Mouse (Mus musculus): ENCODE results near the gene Kif11. TPM values are rescaled to one million over a fixed set of nuclear protein-coding genes. Genes with fewer than 3 reads are reported as not detected.
A peak's percentile ranks its signal among the peaks of the same experiment; 100 is the strongest.

The Kif11 gene
- 36.3 and 38.9 TPM in 2 replicates for polyA plus RNA-seq (2015; fragmentation: Nextera tagmentation; extraction: Ambion mirVana)

DNA sequence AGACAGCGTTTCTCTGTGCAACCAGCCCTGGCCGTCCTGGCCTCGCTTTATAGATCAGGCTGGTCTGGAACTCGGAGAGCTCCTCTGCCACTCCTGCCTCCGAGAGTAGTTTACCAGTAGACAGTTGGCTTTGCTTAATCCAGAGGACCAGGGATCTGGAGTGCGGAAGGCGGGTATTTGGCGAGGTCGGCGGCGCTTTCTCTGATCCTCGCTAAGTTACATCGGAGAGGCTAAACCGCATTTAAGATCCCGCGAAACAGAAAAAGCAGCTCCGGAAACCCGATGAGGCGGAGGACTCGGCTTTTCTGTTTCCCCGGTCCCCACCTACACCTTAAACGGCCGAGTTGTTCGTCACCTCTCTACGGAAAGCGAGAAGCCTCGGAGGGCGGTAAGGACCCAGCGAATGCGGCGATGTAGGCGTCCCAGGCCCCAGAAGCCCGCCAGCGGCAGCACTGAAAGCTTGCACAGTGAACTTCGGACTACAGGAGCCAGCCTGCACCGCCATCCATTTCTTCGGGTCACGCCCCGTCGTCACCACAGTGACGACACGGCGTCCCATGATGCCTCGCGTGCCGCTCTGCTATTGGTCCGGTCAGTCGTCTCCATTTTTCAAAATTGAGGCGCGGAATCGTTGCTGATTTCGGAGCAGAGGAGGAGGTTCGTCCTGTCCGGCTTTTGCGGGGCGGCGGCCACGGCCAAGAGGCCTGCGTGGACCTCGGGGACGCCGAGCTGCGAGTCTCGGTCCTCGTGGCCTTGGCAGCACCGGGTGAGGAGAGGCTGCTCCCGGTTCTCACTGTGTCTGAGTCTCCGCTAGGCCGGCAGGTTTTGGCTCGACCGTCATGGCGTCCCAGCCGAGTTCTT lies at the start of gene Kif11:
Gene Kif11 (plus strand): TSS at position 649 of the 861 bp plus-strand sequence.
- ATAC-seq (replicated peaks): peak; percentile 100
- under 1% methylated on average over 73 of the region's 73 CpGs for WGBS
- Histone ChIP-seq H3K27ac (replicated peaks) (peak within 1 kb of the TSS; percentile 99), H3K4me1 (peaks cover 27% of the 10 kb centered on the region), H3K4me3 (peak within 1 kb of the TSS; percentile 95), H3K4me2 (replicated peaks) (peak within 1 kb of the TSS; percentile 80), H3K27me3 (no peaks in the 10 kb centered on the region), H3K9me3 (no peaks in the 10 kb centered on the region), H3K9ac (replicated peaks) (peak within 1 kb of the TSS; percentile 80), H3K36me3 (no peaks in the 10 kb centered on the region)

- WGBS: 77% methylated on average over 5 of the region's 5 CpGs
- Histone ChIP-seq H3K27me3 (no peaks in the 10 kb centered on the region), H3K9ac (replicated peaks) (no peak overlapping the region), H3K9me3 (no peaks in the 10 kb centered on the region), H3K36me3 (peaks cover 16% of the 10 kb centered on the region; the same call in 1 of the 2 replicates), H3K4me1 (no peaks in the 10 kb centered on the region), H3K4me2 (replicated peaks) (no peak overlapping the region), H3K27ac (replicated peaks) (no peak overlapping the region), H3K4me3 (no peak overlapping the region)
- no peak for ATAC-seq (replicated peaks)
Observed at GRCm38 (mm10) chr19:37327216-37327615, 49.0 kb upstream of the Kif11 start.

DNA sequence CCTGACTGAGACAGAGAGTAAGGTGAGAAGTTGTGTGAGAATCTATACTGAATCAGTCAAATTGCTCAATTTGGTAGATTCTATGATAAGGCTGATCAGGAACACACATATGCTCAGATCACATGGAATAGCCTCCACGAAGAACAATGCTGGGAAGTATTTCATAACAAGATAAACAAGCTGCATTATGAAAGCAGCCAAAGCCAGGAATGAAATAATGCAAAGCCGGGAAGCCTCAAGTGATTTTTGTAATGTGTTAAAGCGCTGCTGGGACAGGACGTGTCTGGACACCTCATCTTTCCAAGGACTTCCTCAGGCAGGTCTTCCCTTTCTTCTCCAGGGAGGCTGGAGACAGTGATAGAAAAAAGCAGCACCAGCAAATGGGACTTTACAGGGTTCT lies 43.5 kb upstream of the Kif11 start:
- ATAC-seq (replicated peaks): no peak
- Histone ChIP-seq H3K27me3 (no peaks in the 10 kb centered on the region), H3K9me3 (no peaks in the 10 kb centered on the region), H3K27ac (replicated peaks) (no peak overlapping the region), H3K9ac (replicated peaks) (no peak overlapping the region), H3K36me3 (0 out of 2 replicates have a peak, but pooled peaks cover 8% of the 10 kb centered on the region), H3K4me1 (no peaks in the 10 kb centered on the region), H3K4me2 (replicated peaks) (no peak overlapping the region), H3K4me3 (no peak overlapping the region)
- 92% methylated on average over 4 of the region's 4 CpGs for WGBS

DNA sequence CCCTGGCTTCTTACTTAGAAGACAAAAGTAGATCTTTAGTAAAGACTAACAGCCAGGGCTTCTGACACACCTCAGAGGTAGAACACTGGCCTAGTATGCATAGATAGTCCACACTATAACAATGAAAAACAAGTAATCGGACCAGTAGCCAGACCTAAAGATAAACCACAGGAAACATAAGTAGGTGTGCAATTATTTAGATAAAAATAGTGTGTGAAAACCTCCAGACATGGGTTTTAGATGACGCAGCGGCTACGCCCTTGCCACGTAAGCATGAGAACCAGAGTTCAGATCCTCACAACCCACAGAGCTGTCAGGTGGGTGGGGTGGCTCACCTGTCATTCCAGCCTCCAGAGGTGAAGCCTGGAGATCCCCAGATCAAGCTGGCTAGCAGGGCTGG lies 42.8 kb upstream of the Kif11 start:
- WGBS: 96% methylated on average over 5 of the region's 5 CpGs
- no peaks in the 10 kb centered on the region for H3K27me3 ChIP-seq
- no peaks in the 10 kb centered on the region for H3K4me1 ChIP-seq
- H3K36me3 ChIP-seq: 0 out of 2 replicates have a peak, but pooled peaks cover 5% of the 10 kb centered on the region
- no peak for ATAC-seq (replicated peaks)
- H3K4me3 ChIP-seq: no peak overlapping the region
- H3K9me3 ChIP-seq: no peaks in the 10 kb centered on the region
- no peak overlapping the region for H3K9ac ChIP-seq (replicated peaks)
- H3K27ac ChIP-seq (replicated peaks): no peak overlapping the region
- H3K4me2 ChIP-seq (replicated peaks): no peak overlapping the region

DNA sequence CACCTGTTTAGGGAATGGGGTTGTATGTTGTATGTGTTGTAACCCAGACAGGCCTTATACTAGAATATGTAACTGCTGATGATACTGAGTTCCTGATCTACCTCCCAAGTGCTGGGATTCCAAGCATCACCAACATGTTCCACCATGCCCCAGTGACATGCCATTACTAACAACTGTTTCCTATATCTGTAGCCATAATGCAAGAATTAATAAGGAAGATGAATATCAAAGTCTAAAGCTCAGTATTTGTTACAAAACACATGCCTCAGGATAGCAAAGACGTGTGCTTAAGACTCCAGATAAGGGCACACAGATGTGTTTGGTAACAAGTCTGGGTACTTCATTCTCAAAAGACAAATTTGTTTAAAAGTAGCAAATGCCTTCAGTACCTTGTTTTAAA lies 40.8 kb upstream of the Kif11 start:
- H3K27ac ChIP-seq (replicated peaks): no peak overlapping the region
- ATAC-seq (replicated peaks): no peak
- H3K4me3 ChIP-seq: no peak overlapping the region

GRCm38 (mm10) chr19:37337752-37338151 lies 38.5 kb upstream of the Kif11 start, which contains the start of gene Ide:
Gene Ide (minus strand): TSS chr19:37337852.
- H3K27ac ChIP-seq (replicated peaks): no peak within 1 kb of the TSS
- no peak within 1 kb of the TSS for H3K9ac ChIP-seq (replicated peaks)
- no peak within 1 kb of the TSS for H3K4me2 ChIP-seq (replicated peaks)
- no peak for ATAC-seq (replicated peaks)
- no peak within 1 kb of the TSS for H3K4me3 ChIP-seq
- 77% methylated on average over 4 of the region's 4 CpGs for WGBS
- H3K36me3 ChIP-seq: no peaks in the 10 kb centered on the region
- H3K9me3 ChIP-seq: no peaks in the 10 kb centered on the region
- no peaks in the 10 kb centered on the region for H3K27me3 ChIP-seq
- H3K4me1 ChIP-seq: no peaks in the 10 kb centered on the region

More for the DNA sequence above, 40.8 kb upstream of the Kif11 start:
- Histone ChIP-seq H3K36me3 (no peaks in the 10 kb centered on the region), H3K4me2 (replicated peaks) (no peak overlapping the region), H3K27me3 (no peaks in the 10 kb centered on the region), H3K4me1 (no peaks in the 10 kb centered on the region), H3K9me3 (no peaks in the 10 kb centered on the region), H3K9ac (replicated peaks) (no peak overlapping the region)
- 86% methylated on average over 1 of the region's 1 CpGs for WGBS

- Histone ChIP-seq H3K9me3 (no peaks in the 10 kb centered on the region), H3K27me3 (no peaks in the 10 kb centered on the region), H3K4me1 (no peaks in the 10 kb centered on the region), H3K4me3 (no peak overlapping the region), H3K27ac (replicated peaks) (no peak overlapping the region), H3K36me3 (no peaks in the 10 kb centered on the region), H3K4me2 (replicated peaks) (no peak overlapping the region), H3K9ac (replicated peaks) (no peak overlapping the region)
- ATAC-seq (replicated peaks): no peak
- 66% methylated on average over 5 of the region's 5 CpGs for WGBS
Observed at GRCm38 (mm10) chr19:37340495-37340894, 35.7 kb upstream of the Kif11 start.

DNA sequence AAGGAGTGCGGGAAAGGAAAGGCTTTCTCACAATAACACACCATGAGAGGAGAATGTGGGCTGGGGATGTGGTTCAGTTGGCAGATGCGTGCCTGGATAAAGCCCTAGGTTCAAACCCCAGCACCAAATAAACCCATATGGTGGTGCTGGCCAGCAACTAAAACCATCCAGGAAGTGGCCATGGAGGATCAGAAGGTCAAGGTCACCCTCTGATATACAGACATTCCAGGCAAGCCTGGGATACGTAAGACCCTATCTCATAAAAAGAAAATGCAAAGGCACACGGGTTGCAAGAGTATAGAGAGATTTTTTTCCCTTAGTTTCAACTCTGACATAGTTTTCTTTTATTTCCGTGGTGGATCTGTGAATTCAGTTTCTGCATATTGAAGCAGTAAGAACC lies 35.3 kb upstream of the Kif11 start:
- Histone ChIP-seq H3K4me3 (no peak overlapping the region), H3K27me3 (no peaks in the 10 kb centered on the region), H3K27ac (replicated peaks) (no peak overlapping the region), H3K4me2 (replicated peaks) (no peak overlapping the region), H3K9me3 (no peaks in the 10 kb centered on the region), H3K9ac (replicated peaks) (no peak overlapping the region), H3K4me1 (no peaks in the 10 kb centered on the region), H3K36me3 (no peaks in the 10 kb centered on the region)
- no peak for ATAC-seq (replicated peaks)
- WGBS: 86% methylated on average over 5 of the region's 5 CpGs

DNA sequence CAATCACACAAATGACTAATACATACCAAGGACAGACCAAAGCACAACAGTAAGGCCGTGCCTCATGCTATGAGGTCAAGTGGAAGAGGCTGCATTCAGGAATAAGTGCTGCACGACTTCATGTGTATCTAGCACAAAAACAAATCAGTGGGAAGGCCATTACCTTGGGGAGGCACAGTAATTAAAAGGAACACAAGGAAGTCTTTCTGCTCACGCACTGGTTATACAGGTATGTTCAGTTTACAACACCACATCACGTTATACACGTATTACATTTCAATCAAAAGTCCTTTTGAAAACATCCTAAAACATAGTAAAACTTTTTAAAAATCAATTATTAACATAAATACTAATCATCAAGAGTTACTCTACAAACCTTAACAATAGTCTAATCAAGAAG lies 32.3 kb upstream of the Kif11 start:
- Histone ChIP-seq H3K27me3 (no peaks in the 10 kb centered on the region), H3K27ac (replicated peaks) (no peak overlapping the region), H3K4me2 (replicated peaks) (no peak overlapping the region), H3K36me3 (no peaks in the 10 kb centered on the region), H3K4me1 (no peaks in the 10 kb centered on the region), H3K9ac (replicated peaks) (no peak overlapping the region), H3K9me3 (no peaks in the 10 kb centered on the region), H3K4me3 (no peak overlapping the region)
- ATAC-seq (replicated peaks): no peak
- 84% methylated on average over 5 of the region's 5 CpGs for WGBS

DNA sequence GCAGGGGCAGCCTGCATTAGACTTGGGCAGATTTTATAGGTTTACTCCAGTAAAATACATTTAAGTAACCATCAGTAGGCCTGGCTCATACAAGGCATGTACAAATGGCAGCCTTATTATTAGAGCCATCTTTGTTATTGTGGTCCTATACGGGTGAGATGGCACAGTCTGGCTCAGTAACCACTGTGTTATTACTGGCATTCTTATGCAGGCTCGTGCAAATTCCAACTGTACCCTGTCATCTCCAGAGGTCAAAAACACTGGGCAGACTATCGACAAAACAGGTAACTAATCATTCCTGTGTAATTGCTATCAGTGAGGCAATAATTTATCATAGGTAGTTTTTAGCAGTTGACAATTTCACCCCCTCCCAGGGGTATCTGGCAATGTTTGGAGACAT lies 29.9 kb upstream of the Kif11 start:
- Histone ChIP-seq H3K36me3 (no peaks in the 10 kb centered on the region), H3K9ac (replicated peaks) (no peak overlapping the region), H3K27ac (replicated peaks) (no peak overlapping the region), H3K27me3 (no peaks in the 10 kb centered on the region), H3K4me3 (no peak overlapping the region), H3K4me1 (no peaks in the 10 kb centered on the region), H3K4me2 (replicated peaks) (no peak overlapping the region), H3K9me3 (no peaks in the 10 kb centered on the region)
- ATAC-seq (replicated peaks): no peak
- 77% methylated on average over 3 of the region's 3 CpGs for WGBS

DNA sequence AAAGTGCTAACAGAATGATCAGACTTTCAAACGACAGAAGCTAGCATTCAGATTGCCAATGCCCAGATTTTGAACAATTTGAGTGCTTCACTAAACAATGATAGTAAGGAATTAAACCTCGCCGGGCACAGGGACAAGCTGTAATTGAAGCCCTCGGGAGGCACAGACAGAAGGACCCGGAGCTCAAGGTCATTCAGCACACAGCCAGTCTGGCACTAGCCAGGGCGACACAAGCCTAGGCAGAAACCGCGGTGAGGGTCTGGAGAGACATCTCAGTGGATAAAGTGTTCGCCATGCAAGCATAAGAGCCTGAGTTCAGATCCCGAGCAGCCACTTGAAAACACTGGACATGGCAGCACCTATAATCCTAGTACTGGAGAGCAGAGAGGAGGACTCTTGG lies 27.9 kb upstream of the Kif11 start:
- no peaks in the 10 kb centered on the region for H3K4me1 ChIP-seq
- peaks cover 9% of the 10 kb centered on the region; the same call in 1 of the 2 replicates for H3K36me3 ChIP-seq
- H3K9me3 ChIP-seq: no peaks in the 10 kb centered on the region
- WGBS: 76% methylated on average over 10 of the region's 10 CpGs
- no peak overlapping the region for H3K9ac ChIP-seq (replicated peaks)
- no peak overlapping the region for H3K4me2 ChIP-seq (replicated peaks)
- ATAC-seq (replicated peaks): no peak
- no peaks in the 10 kb centered on the region for H3K27me3 ChIP-seq
- no peak overlapping the region for H3K27ac ChIP-seq (replicated peaks)
- H3K4me3 ChIP-seq: no peak overlapping the region

DNA sequence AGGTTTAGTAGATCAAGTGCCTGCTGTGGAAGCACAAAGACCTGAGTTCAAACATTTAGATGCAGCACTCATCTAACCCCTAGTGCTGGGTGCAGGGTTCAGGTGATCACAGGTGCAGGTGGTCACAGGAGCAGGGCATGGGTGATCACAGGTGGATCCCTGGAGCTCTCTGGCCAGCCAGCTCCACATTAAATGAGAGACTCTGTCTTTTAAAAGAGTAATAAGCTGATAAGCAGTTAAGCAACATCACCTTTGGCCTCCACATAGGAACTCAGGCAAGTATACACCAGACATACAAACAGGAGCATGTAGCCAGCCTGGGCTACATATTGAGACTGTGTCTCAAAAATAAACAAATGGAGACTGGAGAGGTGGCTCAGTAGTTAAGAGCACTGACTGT lies 27.3 kb upstream of the Kif11 start:
- Histone ChIP-seq H3K4me1 (no peaks in the 10 kb centered on the region), H3K27me3 (no peaks in the 10 kb centered on the region), H3K9me3 (no peaks in the 10 kb centered on the region), H3K27ac (replicated peaks) (no peak overlapping the region), H3K4me2 (replicated peaks) (no peak overlapping the region), H3K9ac (replicated peaks) (no peak overlapping the region), H3K4me3 (no peak overlapping the region), H3K36me3 (peaks cover 9% of the 10 kb centered on the region; the same call in 1 of the 2 replicates)
- no peak for ATAC-seq (replicated peaks)
